Mouse (Mus musculus): ENCODE results near the gene Selenof.
A peak's percentile ranks its signal among the peaks of the same experiment; 100 is the strongest.

Selenof gene

GRCm38 (mm10) chr3:144570047-144570815 is at the start of gene Selenof, which contains the start of gene Hs2st1:
Gene Selenof, plus strand, starts transcription at chr3:144570304.
Gene Hs2st1, minus strand, starts transcription at chr3:144570181.
- DNase-seq: peak; percentile 99

GRCm38 (mm10) chr3:144527918-144528317 is 42.2 kb upstream of the Selenof start:
- no peak for DNase-seq

GRCm38 (mm10) chr3:144531023-144531422 is 39.1 kb upstream of the Selenof start:
- DNase-seq: no peak

- no peak for DNase-seq
Measured at GRCm38 (mm10) chr3:144535056-144535455, 35.0 kb upstream of the Selenof start.

- no peak for DNase-seq
Measured at GRCm38 (mm10) chr3:144537078-144537855, 32.8 kb upstream of the Selenof start.

- DNase-seq: no peak
Measured at GRCm38 (mm10) chr3:144539051-144539450, 31.1 kb upstream of the Selenof start.

GRCm38 (mm10) chr3:144540805-144541204 is 29.3 kb upstream of the Selenof start:
- DNase-seq: no peak

GRCm38 (mm10) chr3:144541906-144542438 is 28.1 kb upstream of the Selenof start:
- DNase-seq: no peak

- DNase-seq: no peak
Measured at GRCm38 (mm10) chr3:144545152-144545551, 25.0 kb upstream of the Selenof start.

- DNase-seq: no peak
Measured at GRCm38 (mm10) chr3:144545832-144546231, 24.3 kb upstream of the Selenof start.

- DNase-seq: no peak
Measured at GRCm38 (mm10) chr3:144546490-144546889, 23.6 kb upstream of the Selenof start.

- DNase-seq: no peak
Measured at GRCm38 (mm10) chr3:144548186-144548845, 21.8 kb upstream of the Selenof start.

- no peak for DNase-seq
Measured at GRCm38 (mm10) chr3:144550036-144550435, 20.1 kb upstream of the Selenof start.

GRCm38 (mm10) chr3:144550659-144551058 is 19.4 kb upstream of the Selenof start:
- DNase-seq: no peak

GRCm38 (mm10) chr3:144551416-144551815 is 18.7 kb upstream of the Selenof start:
- DNase-seq: no peak

- DNase-seq: no peak
Measured at GRCm38 (mm10) chr3:144553942-144554341, 16.2 kb upstream of the Selenof start.

GRCm38 (mm10) chr3:144554503-144554902 is 15.6 kb upstream of the Selenof start:
- DNase-seq: no peak

GRCm38 (mm10) chr3:144555144-144555543 is 15.0 kb upstream of the Selenof start:
- no peak for DNase-seq

GRCm38 (mm10) chr3:144556625-144557324 is 13.3 kb upstream of the Selenof start:
- DNase-seq: peak; percentile 57

- no peak for DNase-seq
Measured at GRCm38 (mm10) chr3:144558274-144558673, 11.8 kb upstream of the Selenof start.

GRCm38 (mm10) chr3:144561511-144562250 is 8.4 kb upstream of the Selenof start:
- no peak for DNase-seq

- DNase-seq: no peak
Measured at GRCm38 (mm10) chr3:144563916-144564315, 6.2 kb upstream of the Selenof start.
